Mouse (Mus musculus): ENCODE measurements around the gene Olfr90.
A peak's percentile ranks its signal among the peaks of the same experiment; 100 is the strongest.
"Not testable (repeated sequence)": the region's sequence is repeated elsewhere in the genome, so short reads cannot be mapped to it uniquely, and the experiment has no call there.

The Olfr90 gene

GRCm38 (mm10) chr17:37088399-37088798 is at the start of gene Olfr90:
Olfr90 (minus strand) TSS chr17:37088499.
- no peak for DNase-seq

- not testable (repeated sequence) for DNase-seq
Measured at GRCm38 (mm10) chr17:37131366-37131765, 43.1 kb upstream of the Olfr90 start.

- DNase-seq, result no peak
Measured at GRCm38 (mm10) chr17:37119988-37120387, 31.7 kb upstream of the Olfr90 start, which contains the start of gene Olfr92. Olfr92 (minus strand) TSS chr17:37120088.

GRCm38 (mm10) chr17:37098178-37098577 is 9.9 kb upstream of the Olfr90 start, which contains the start of gene Olfr91:
Olfr91 (minus strand) TSS chr17:37098278.
- DNase-seq, result no peak

- DNase-seq, result no peak
Measured at GRCm38 (mm10) chr17:37093289-37093688, 5.0 kb upstream of the Olfr90 start.

GRCm38 (mm10) chr17:37092198-37092597 is 3.9 kb upstream of the Olfr90 start:
- no peak for DNase-seq

- DNase-seq, result no peak
Measured at GRCm38 (mm10) chr17:37085545-37085944, 2.8 kb downstream of the Olfr90 start.

- no peak for DNase-seq
Measured at GRCm38 (mm10) chr17:37084632-37085031, 3.7 kb downstream of the Olfr90 start.

- DNase-seq, result peak; percentile 19
Measured at GRCm38 (mm10) chr17:37083327-37083726, 5.0 kb downstream of the Olfr90 start.

GRCm38 (mm10) chr17:37081659-37082058 is 6.6 kb downstream of the Olfr90 start:
- peak; percentile 8 for DNase-seq

- DNase-seq, result peak; percentile 5
Measured at GRCm38 (mm10) chr17:37080119-37080518, 8.2 kb downstream of the Olfr90 start.

GRCm38 (mm10) chr17:37078990-37079389 is 9.3 kb downstream of the Olfr90 start:
- DNase-seq, result no peak

- no peak for DNase-seq
Measured at GRCm38 (mm10) chr17:37078193-37078592, 10.1 kb downstream of the Olfr90 start.

- DNase-seq, result no peak
Measured at GRCm38 (mm10) chr17:37075766-37076165, 12.5 kb downstream of the Olfr90 start.

- DNase-seq, result no peak
Measured at GRCm38 (mm10) chr17:37075181-37075580, 13.1 kb downstream of the Olfr90 start.

GRCm38 (mm10) chr17:37072730-37073276 is 15.5 kb downstream of the Olfr90 start:
- peak; percentile 20 for DNase-seq

GRCm38 (mm10) chr17:37072080-37072729 is 16.1 kb downstream of the Olfr90 start:
- no peak for DNase-seq

- peak; percentile 5 for DNase-seq
Measured at GRCm38 (mm10) chr17:37070121-37070520, 18.2 kb downstream of the Olfr90 start.

- DNase-seq, result peak; percentile 4
Measured at GRCm38 (mm10) chr17:37067861-37068260, 20.4 kb downstream of the Olfr90 start.

- DNase-seq, result no peak
Measured at GRCm38 (mm10) chr17:37065993-37066392, 22.3 kb downstream of the Olfr90 start.

GRCm38 (mm10) chr17:37063686-37064495 is 24.4 kb downstream of the Olfr90 start:
- DNase-seq, result no peak

- DNase-seq, result no peak
Measured at GRCm38 (mm10) chr17:37063063-37063462, 25.2 kb downstream of the Olfr90 start.

- DNase-seq, result no peak
Measured at GRCm38 (mm10) chr17:37062101-37062641, 26.1 kb downstream of the Olfr90 start.
